Mouse (Mus musculus) G1E (cell line): ENCODE measurements around the gene Zbtb32.

Experiments
- CTCF ChIP-seq: IDR thresholded peaks from 2 replicates; pipeline ENCODE4 v1.5.1; 2012; ENCODE audit warnings: low read depth, low read length, inconsistent platforms, mixed read lengths
- GATA1 ChIP-seq: IDR thresholded peaks from 2 replicates; pipeline ENCODE4 v1.6.1; 2012; ENCODE audit warnings: borderline replicate concordance, low read length, inconsistent platforms, mixed read lengths
- GATA2 ChIP-seq: IDR thresholded peaks from 2 replicates; pipeline ENCODE4 v1.6.1; 2012; ENCODE audit warnings: low read depth, low read length, inconsistent platforms, borderline replicate concordance
- POLR2AphosphoS5 ChIP-seq: IDR thresholded peaks from 2 replicates; pipeline ENCODE4 v1.6.1; 2012; ENCODE audit warnings: low read depth, low read length, inconsistent platforms; ENCODE audit not compliant: insufficient replicate concordance
- TAL1 ChIP-seq: conservative IDR thresholded peaks from 2 replicates; pipeline ENCODE4 v1.6.1; 2012; ENCODE audit warnings: low read depth, low read length, inconsistent platforms, mixed read lengths

GRCm38 (mm10) chr7:30550603-30551002 is 48.1 kb downstream of the Zbtb32 start:
- TF ChIP-seq CTCF (no peak), GATA2 (no peak), POLR2AphosphoS5 (no peak), GATA1 (no peak), TAL1 (no peak)
